ENCODE assay signal across 16 mouse cellular contexts in the genomic region with DNA sequence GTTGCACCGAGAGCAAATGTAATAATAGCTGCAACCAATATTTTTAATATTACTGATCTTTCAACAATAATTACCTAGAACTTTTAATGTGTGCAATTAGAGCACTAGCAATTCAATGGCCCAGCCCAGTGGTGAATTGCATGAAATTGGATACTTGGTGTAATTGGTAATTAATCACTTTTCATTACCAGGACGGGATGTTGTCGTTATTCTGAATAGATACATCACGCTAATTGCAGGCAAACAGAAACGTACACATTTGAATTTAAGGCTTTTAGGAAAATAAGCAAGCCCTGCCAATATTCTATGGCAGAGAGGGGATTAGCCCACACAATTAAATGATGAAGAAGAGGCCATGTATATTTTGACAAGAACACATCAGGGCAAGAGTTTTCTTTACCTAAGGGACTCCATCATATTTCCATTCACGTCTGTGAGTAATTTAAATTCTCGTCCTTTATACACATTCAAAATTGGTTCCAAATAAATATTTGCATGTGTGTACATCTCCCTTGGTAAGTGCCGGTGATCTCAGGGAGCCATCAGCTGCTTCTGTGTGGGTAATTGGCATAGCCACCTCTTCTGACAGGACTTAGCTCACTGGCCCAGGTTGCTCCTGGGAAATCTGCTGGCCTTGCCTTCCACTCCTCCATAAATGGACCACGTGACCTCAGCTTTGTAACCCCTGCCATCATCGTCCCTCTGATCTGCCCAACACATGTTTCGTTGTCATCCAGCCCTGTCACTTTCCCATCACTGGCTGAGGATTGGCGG.
"Had no signal": no experiment of that assay in that cellular context is flagged by ENCODE, and none has a peak within 500 bp of the region (broad histone marks: within the 10 kb centered on the region; RNA-seq: fewer than 3 reads in every experiment).

No protein-coding gene starts in this region.

- H3K4me2 ChIP-seq: neural tube, embryonic 13.5 days; neural tube, embryonic 15.5 days; stomach, embryonic 15.5 days had no signal

- H3K27me3 ChIP-seq: neural tube, embryonic 15.5 days; stomach, embryonic 15.5 days had no signal

- H3K27ac ChIP-seq: neural tube, embryonic 13.5 days; neural tube, embryonic 15.5 days; stomach, embryonic 15.5 days; stomach, postnatal 0 days had no signal

- H3K9ac ChIP-seq: neural tube, embryonic 13.5 days; neural tube, embryonic 15.5 days; stomach, embryonic 15.5 days had no signal

- H3K9me3 ChIP-seq: neural tube, embryonic 13.5 days; neural tube, embryonic 15.5 days; stomach, embryonic 15.5 days had no signal

- H3K4me3 ChIP-seq: neural tube, embryonic 13.5 days; neural tube, embryonic 15.5 days; stomach, embryonic 15.5 days had no signal

- DNase-seq: retina, postnatal 1 day; right cerebral cortex, adult 18-20 months; right cerebral cortex, postnatal 14 days; right cerebral cortex, postnatal 25 days; right cerebral cortex, postnatal 4 days; spleen, adult 18-20 months; thymus, adult 18-20 months; thymus, adult 2 months; thymus, postnatal 14 days; thymus, postnatal 25 days; thymus, postnatal 36 days; thymus, postnatal 4 days had no signal

- H3K36me3 ChIP-seq: neural tube, embryonic 13.5 days; neural tube, embryonic 15.5 days; stomach, embryonic 15.5 days had no signal
